Mouse (Mus musculus) cortical plate, adult 2 months (tissue): Measurements from ENCODE around the gene Als2cl.

Experiments used
- CTCF ChIP-seq: fragments of 200-500 bp; IDR thresholded peaks from 2 replicates; pipeline ENCODE4 v1.5.1; 2011; ENCODE audit warnings: mild to moderate bottlenecking, control low read depth, low read length; ENCODE audit not compliant: insufficient read depth; ENCODE audit errors: extremely low read depth
- POLR2A ChIP-seq: fragments of 200-500 bp; IDR thresholded peaks from 2 replicates; pipeline ENCODE4 v1.6.1; 2011; ENCODE audit warnings: mild to moderate bottlenecking, low read length, control low read depth; ENCODE audit not compliant: insufficient read depth; ENCODE audit errors: extremely low read depth

DNA sequence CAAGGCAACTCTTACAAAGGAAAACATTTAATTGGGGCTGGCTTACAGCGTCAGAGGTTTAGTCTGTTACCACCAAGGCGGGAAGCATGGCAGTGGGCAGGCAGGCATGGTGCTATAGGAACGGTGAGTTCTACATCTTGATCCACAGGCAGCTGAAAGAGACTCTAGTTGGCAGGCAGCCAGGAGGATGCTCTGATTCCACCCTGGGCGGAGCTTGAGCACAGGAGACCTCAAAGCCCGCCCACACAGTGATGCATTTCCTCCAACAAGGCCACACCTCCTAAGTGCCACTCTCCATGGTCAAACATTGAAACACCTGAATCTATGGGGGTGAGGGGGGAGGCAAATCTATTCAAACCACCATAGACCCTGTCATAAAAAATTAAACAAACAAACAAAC lies 46.6 kb upstream of the Als2cl start:
- TF ChIP-seq CTCF: no peak
- TF ChIP-seq POLR2A: no peak
